ENCODE assay signal across 14 mouse cellular contexts in genomic region chr5:75736318-75736717, GRCm38 (mm10).
DNase-seq lines count a peak whose midpoint lies in the region; ATAC-seq and TF ChIP-seq lines count a peak whose summit lies in the region.
"Had no signal": no experiment of that assay in that cellular context is flagged by ENCODE, and none has a peak within 500 bp of the region (broad histone marks: within the 10 kb centered on the region; RNA-seq: fewer than 3 reads in every experiment).

No protein-coding gene starts in this region.

- intact Hi-C loops in heart, postnatal 10 days (cut with DNase I): no loop called here

- H3K36me3 ChIP-seq in heart, postnatal 0 days (replicated peaks; ENCODE audit: control insufficient read depth, insufficient read depth, low read length): no peaks in the 10 kb centered on the region
- H3K36me3 ChIP-seq in midbrain, postnatal 0 days (ENCODE audit: insufficient read depth, low read length): no peaks in the 10 kb centered on the region
- no peaks in the 10 kb centered on the region for H3K36me3 ChIP-seq in midbrain, embryonic 16.5 days (ENCODE audit: control insufficient read depth, insufficient read depth, low read length)
- H3K36me3 ChIP-seq: embryonic facial prominence, embryonic 13.5 days; forebrain, embryonic 15.5 days; hindbrain, embryonic 15.5 days; limb, embryonic 10.5 days had no signal

- ATAC-seq in heart, postnatal 0 days (ENCODE audit: insufficient read depth, low read depth): no peak
- ATAC-seq in midbrain, postnatal 0 days (ENCODE audit: low FRiP score): no peak
- no peak for ATAC-seq in midbrain, embryonic 16.5 days
- ATAC-seq: forebrain, embryonic 15.5 days had no signal

- TF ChIP-seq CTCF in heart, postnatal 0 days (IDR thresholded peaks at IDR 0.05; ENCODE audit: low read depth): peak; percentile 33
- peak; percentile 55 for TF ChIP-seq CTCF in midbrain, postnatal 0 days (IDR thresholded peaks at IDR 0.05)

- no peaks in the 10 kb centered on the region for H3K9me3 ChIP-seq in heart, postnatal 0 days (replicated peaks; ENCODE audit: control insufficient read depth, low read length)
- H3K9me3 ChIP-seq in midbrain, postnatal 0 days (ENCODE audit: low read length): no peaks in the 10 kb centered on the region
- no peaks in the 10 kb centered on the region for H3K9me3 ChIP-seq in midbrain, embryonic 16.5 days (replicated peaks; ENCODE audit: control insufficient read depth, low read length, poor library complexity, severe bottlenecking)
- H3K9me3 ChIP-seq: embryonic facial prominence, embryonic 13.5 days; forebrain, embryonic 15.5 days; hindbrain, embryonic 15.5 days; limb, embryonic 10.5 days had no signal

- TF ChIP-seq EP300 in heart, postnatal 0 days (IDR thresholded peaks at IDR 0.05; ENCODE audit: low read depth): no peak

- no peak overlapping the region for H3K9ac ChIP-seq in heart, postnatal 0 days (replicated peaks; ENCODE audit: low read depth, low read length)
- no peak overlapping the region for H3K9ac ChIP-seq in midbrain, postnatal 0 days (replicated peaks; ENCODE audit: low read length, poor library complexity, severe bottlenecking)
- no peak overlapping the region for H3K9ac ChIP-seq in midbrain, embryonic 16.5 days (ENCODE audit: low read depth, low read length)
- H3K9ac ChIP-seq: embryonic facial prominence, embryonic 13.5 days; forebrain, embryonic 15.5 days; heart, embryonic 12.5 days; hindbrain, embryonic 15.5 days had no signal

- no peak overlapping the region for H3K27ac ChIP-seq in heart, postnatal 0 days (ENCODE audit: low read depth)
- H3K27ac ChIP-seq in midbrain, postnatal 0 days (ENCODE audit: low read depth, low read length): no peak overlapping the region
- no peak overlapping the region for H3K27ac ChIP-seq in midbrain, embryonic 16.5 days (ENCODE audit: low read length)
- H3K27ac ChIP-seq: embryonic facial prominence, embryonic 13.5 days; forebrain, embryonic 15.5 days; hindbrain, embryonic 15.5 days; limb, embryonic 10.5 days had no signal

- DNase-seq in heart, postnatal 0 days (ENCODE audit: low spot score): no peak
- no peak for DNase-seq in heart, postnatal 10 days
- DNase-seq in midbrain, postnatal 0 days (ENCODE audit: low spot score): no peak
- DNase-seq in adipocyte (ENCODE audit: low spot score): peak; percentile 4
- peak; percentile 44 for DNase-seq in thymus, postnatal 25 days
- DNase-seq in ovary, postnatal 10 days (ENCODE audit: low spot score): no peak
- no peak for DNase-seq in embryo, embryonic 11 days
- DNase-seq: cerebellum, adult 9-11 months had no signal

- no peak overlapping the region for H3K4me3 ChIP-seq in heart, postnatal 0 days (ENCODE audit: low read depth, low read length)
- no peak overlapping the region for H3K4me3 ChIP-seq in midbrain, postnatal 0 days (ENCODE audit: low read depth, low read length)
- H3K4me3 ChIP-seq in midbrain, embryonic 16.5 days (ENCODE audit: low read depth, low read length): no peak overlapping the region
- H3K4me3 ChIP-seq: embryonic facial prominence, embryonic 13.5 days; forebrain, embryonic 15.5 days; heart, embryonic 12.5 days; hindbrain, embryonic 15.5 days; limb, embryonic 10.5 days had no signal

- no peak overlapping the region for H3K4me2 ChIP-seq in heart, postnatal 0 days (ENCODE audit: low read depth, low read length)
- no peak overlapping the region for H3K4me2 ChIP-seq in midbrain, postnatal 0 days (ENCODE audit: low read depth, low read length, poor library complexity, severe bottlenecking)
- no peak overlapping the region for H3K4me2 ChIP-seq in midbrain, embryonic 16.5 days (ENCODE audit: low read length)
- H3K4me2 ChIP-seq: embryonic facial prominence, embryonic 13.5 days; forebrain, embryonic 15.5 days; heart, embryonic 12.5 days; hindbrain, embryonic 15.5 days had no signal

- no peaks in the 10 kb centered on the region for H3K4me1 ChIP-seq in heart, postnatal 0 days (ENCODE audit: control insufficient read depth, insufficient read depth)
- no peaks in the 10 kb centered on the region for H3K4me1 ChIP-seq in midbrain, postnatal 0 days (ENCODE audit: insufficient read depth, low read length)
- H3K4me1 ChIP-seq in midbrain, embryonic 16.5 days (ENCODE audit: control insufficient read depth, insufficient read depth, low read length): 0 out of 2 replicates have a peak, but pooled peaks cover 8% of the 10 kb centered on the region
- H3K4me1 ChIP-seq: embryonic facial prominence, embryonic 13.5 days; heart, embryonic 12.5 days; hindbrain, embryonic 15.5 days had no signal

- no peaks in the 10 kb centered on the region for H3K27me3 ChIP-seq in heart, postnatal 0 days (ENCODE audit: control insufficient read depth, insufficient read depth, low read length)
- H3K27me3 ChIP-seq in midbrain, postnatal 0 days (ENCODE audit: insufficient read depth, low read length): no peaks in the 10 kb centered on the region
- H3K27me3 ChIP-seq in midbrain, embryonic 16.5 days (ENCODE audit: control insufficient read depth, insufficient read depth, low read depth, low read length): no peaks in the 10 kb centered on the region
- H3K27me3 ChIP-seq: embryonic facial prominence, embryonic 13.5 days; forebrain, embryonic 15.5 days; heart, embryonic 12.5 days; hindbrain, embryonic 15.5 days had no signal

Comparison
In these comparisons a context has a peak if more than half of its experiments do, and no peak if none do; other contexts are left out.
1. DNase-seq: peak in adipocyte (single experiment) and thymus, postnatal 25 days (single experiment); none in heart, postnatal 0 days (single experiment), heart, postnatal 10 days (0 of 2), midbrain, postnatal 0 days (single experiment), ovary, postnatal 10 days (single experiment) and embryo, embryonic 11 days (single experiment).